Comparison of ENCODE assay signal across 8 mouse cellular contexts in the genomic region with DNA sequence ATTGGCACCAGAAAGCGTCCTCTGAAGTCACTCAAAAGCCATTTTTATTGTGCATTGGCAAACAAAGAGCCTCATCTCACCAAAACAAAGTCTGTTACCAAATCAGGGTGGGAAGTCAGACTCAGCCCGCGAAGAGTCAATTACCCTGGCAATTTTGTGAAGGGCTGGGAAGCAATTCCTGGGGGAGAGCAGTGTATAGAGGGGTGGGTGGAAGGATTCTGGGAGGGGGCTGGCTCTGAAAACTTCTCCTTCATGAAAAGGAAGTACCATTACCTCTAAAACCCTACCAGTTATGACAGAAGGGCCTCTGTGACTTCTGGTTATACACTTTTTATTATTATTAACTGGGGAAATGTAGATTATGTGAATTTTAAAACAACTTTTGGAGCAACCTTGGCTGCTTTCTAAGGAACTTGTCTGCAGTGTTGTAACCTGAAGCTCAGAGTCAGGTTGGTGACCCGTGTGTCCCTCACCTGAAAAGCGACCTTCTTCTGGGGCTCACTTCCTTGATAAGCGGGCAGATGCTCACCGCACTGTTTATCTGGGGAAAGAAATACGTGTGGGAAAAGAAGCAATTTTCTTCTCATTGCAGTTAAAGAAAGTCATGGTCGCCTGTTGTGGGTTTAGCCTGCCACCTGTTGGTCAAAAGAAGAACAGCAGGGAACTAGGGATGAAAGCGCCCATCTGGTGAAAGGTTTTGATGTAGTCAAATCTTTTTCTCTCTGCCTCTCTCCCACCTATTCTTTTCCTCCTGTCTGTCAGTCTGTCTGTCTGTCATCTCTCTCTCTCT. TPM values are rescaled to one million over a fixed set of nuclear protein-coding genes. Genes with fewer than 3 reads are reported as not detected.
DNase-seq lines count a peak whose midpoint lies in the region; ATAC-seq lines count a peak whose summit lies in the region.

No protein-coding gene starts in this region.

- no peak overlapping the region for H3K4me3 ChIP-seq in forebrain, embryonic 11.5 days (ENCODE audit: low read depth, low read length)
- H3K4me3 ChIP-seq in forebrain, embryonic 16.5 days (replicated peaks; ENCODE audit: low read length) = no peak overlapping the region
- no peak overlapping the region for H3K4me3 ChIP-seq in limb, embryonic 10.5 days
- no peak overlapping the region for H3K4me3 ChIP-seq in midbrain, embryonic 12.5 days

- no peak overlapping the region; the same call in 1 of the 2 replicates for H3K4me2 ChIP-seq in forebrain, embryonic 11.5 days (ENCODE audit: low read depth, low read length, severe bottlenecking)
- no peak overlapping the region for H3K4me2 ChIP-seq in forebrain, embryonic 16.5 days (ENCODE audit: low read length)
- no peak overlapping the region for H3K4me2 ChIP-seq in midbrain, embryonic 12.5 days (replicated peaks)

- 1% methylated on average over 10 of the region's 10 CpGs for WGBS in forebrain, embryonic 11.5 days
- under 1% methylated on average over 10 of the region's 10 CpGs for WGBS in forebrain, embryonic 16.5 days
- WGBS in limb, embryonic 10.5 days = 7% methylated on average over 10 of the region's 10 CpGs
- WGBS in midbrain, embryonic 12.5 days = 3% methylated on average over 10 of the region's 10 CpGs

- H3K27ac ChIP-seq in forebrain, embryonic 11.5 days (ENCODE audit: low read depth, low read length) = no peak overlapping the region
- H3K27ac ChIP-seq in forebrain, embryonic 16.5 days (ENCODE audit: low read length) = no peak overlapping the region
- 0 out of 2 replicates have a peak overlapping the region, but pooled peaks have one; percentile 42 for H3K27ac ChIP-seq in limb, embryonic 10.5 days
- H3K27ac ChIP-seq in midbrain, embryonic 12.5 days (replicated peaks) = no peak overlapping the region

- peak; percentile 84 for DNase-seq in forebrain, embryonic 11.5 days (ENCODE audit: low spot score)
- DNase-seq in cerebellum, postnatal 36 days = peak; percentile 67 to 86
- DNase-seq in kidney, adult 11 months = peak; percentile 57
- peak; percentile 76 for DNase-seq in limb, embryonic 10.5 days (ENCODE audit: low spot score)
- peak; percentile 55 for DNase-seq in spleen, adult 12 weeks (ENCODE audit: low spot score)

- H3K9ac ChIP-seq in forebrain, embryonic 11.5 days (ENCODE audit: low read length) = no peak overlapping the region; the same call in 1 of the 2 replicates
- no peak overlapping the region for H3K9ac ChIP-seq in forebrain, embryonic 16.5 days (replicated peaks; ENCODE audit: low read depth, low read length)
- H3K9ac ChIP-seq in midbrain, embryonic 12.5 days (replicated peaks) = 0 out of 2 replicates have a peak overlapping the region, but pooled peaks have one; percentile 35

- H3K9me3 ChIP-seq in forebrain, embryonic 11.5 days (ENCODE audit: control insufficient read depth, low read length) = no peaks in the 10 kb centered on the region
- H3K9me3 ChIP-seq in forebrain, embryonic 16.5 days (ENCODE audit: control insufficient read depth, low read length) = no peaks in the 10 kb centered on the region
- no peaks in the 10 kb centered on the region for H3K9me3 ChIP-seq in limb, embryonic 10.5 days (replicated peaks)
- H3K9me3 ChIP-seq in midbrain, embryonic 12.5 days = no peaks in the 10 kb centered on the region

- peaks cover 13% of the 10 kb centered on the region for H3K4me1 ChIP-seq in forebrain, embryonic 11.5 days (replicated peaks; ENCODE audit: control insufficient read depth, insufficient read depth, low read length)
- peaks cover 5% of the 10 kb centered on the region for H3K4me1 ChIP-seq in forebrain, embryonic 16.5 days (replicated peaks; ENCODE audit: control insufficient read depth, insufficient read depth, low read length)
- peaks cover 20% of the 10 kb centered on the region for H3K4me1 ChIP-seq in limb, embryonic 10.5 days
- H3K4me1 ChIP-seq in midbrain, embryonic 12.5 days = peaks cover 18% of the 10 kb centered on the region

- no peaks in the 10 kb centered on the region for H3K36me3 ChIP-seq in forebrain, embryonic 11.5 days (ENCODE audit: control insufficient read depth, insufficient read depth, low read length)
- H3K36me3 ChIP-seq in forebrain, embryonic 16.5 days (ENCODE audit: control insufficient read depth, insufficient read depth) = no peaks in the 10 kb centered on the region
- no peaks in the 10 kb centered on the region for H3K36me3 ChIP-seq in limb, embryonic 10.5 days
- no peaks in the 10 kb centered on the region for H3K36me3 ChIP-seq in midbrain, embryonic 12.5 days

- no peak for ATAC-seq in forebrain, embryonic 11.5 days (replicated peaks; ENCODE audit: low FRiP score)
- no peak for ATAC-seq in forebrain, embryonic 16.5 days
- ATAC-seq in granulocyte monocyte progenitor cell, adult 5-6 weeks (replicated peaks; ENCODE audit: poor library complexity, severe bottlenecking) = peak; percentile 43
- ATAC-seq in midbrain, embryonic 12.5 days (ENCODE audit: low FRiP score, low read depth) = no peak

- no peaks in the 10 kb centered on the region for H3K27me3 ChIP-seq in forebrain, embryonic 11.5 days (ENCODE audit: control insufficient read depth, insufficient read depth, low read length)
- peaks cover 5% of the 10 kb centered on the region; the same call in 1 of the 2 replicates for H3K27me3 ChIP-seq in forebrain, embryonic 16.5 days (replicated peaks; ENCODE audit: control insufficient read depth, insufficient read depth, low read length)
- peaks cover 21% of the 10 kb centered on the region for H3K27me3 ChIP-seq in limb, embryonic 10.5 days (ENCODE audit: low read depth, poor library complexity, severe bottlenecking)
- peaks cover 12% of the 10 kb centered on the region; the same call in 1 of the 2 replicates for H3K27me3 ChIP-seq in midbrain, embryonic 12.5 days

RNA-seq across cellular contexts. Expression of a gene that starts 58.1 kb away (rescaled TPM):
- polyA plus RNA-seq in forebrain, embryonic 11.5 days (2014; fragmentation: Nextera tagmentation; extraction: Ambion mirVana) = 31.5 and 32.2 TPM in 2 replicates
- 17.6 and 19.2 TPM in 2 replicates for polyA plus RNA-seq in forebrain, embryonic 16.5 days (2015; fragmentation: Nextera tagmentation; extraction: Ambion mirVana)
- total RNA-seq in granulocyte monocyte progenitor cell, adult 5-6 weeks (2014; fragmentation: Nextera tagmentation) = 172 and 174 TPM in 2 replicates
- total RNA-seq in granulocyte monocyte progenitor cell, adult 5-6 weeks (2017) = 148 and 151 TPM in 2 replicates
- 52.1 and 53.3 TPM in 2 replicates for polyA plus RNA-seq in limb, embryonic 10.5 days (2016; fragmentation: Nextera tagmentation; extraction: Ambion mirVana)
- 23.6 and 26.6 TPM in 2 replicates for polyA plus RNA-seq in midbrain, embryonic 12.5 days (2016; fragmentation: Nextera tagmentation; extraction: Ambion mirVana)
